Mouse (Mus musculus) brain, adult 2 months (tissue): ENCODE data around the gene Plpp3.

Experiments used
- DNase-seq: peaks from one replicate; pipeline ENCODE4 v3.0.0; 2011; ENCODE audit warnings: low read depth, low spot score

Plpp3 gene

GRCm38 (mm10) chr4:105215726-105216410, 58.7 kb downstream of the Plpp3 start:
- no peak for DNase-seq

- no peak for DNase-seq
Measured at GRCm38 (mm10) chr4:105218202-105218601, 61.1 kb downstream of the Plpp3 start.

- DNase-seq: no peak
Measured at GRCm38 (mm10) chr4:105219316-105219715, 62.2 kb downstream of the Plpp3 start.

GRCm38 (mm10) chr4:105220849-105221248, 63.7 kb downstream of the Plpp3 start:
- no peak for DNase-seq

- DNase-seq: no peak
Measured at GRCm38 (mm10) chr4:105221256-105221840, 64.2 kb downstream of the Plpp3 start.

- no peak for DNase-seq
Measured at GRCm38 (mm10) chr4:105223101-105223924, 66.2 kb downstream of the Plpp3 start.

GRCm38 (mm10) chr4:105223925-105224300, 66.8 kb downstream of the Plpp3 start:
- no peak for DNase-seq

GRCm38 (mm10) chr4:105225512-105225911, 68.4 kb downstream of the Plpp3 start:
- peak; percentile 87 for DNase-seq

GRCm38 (mm10) chr4:105226351-105226750, 69.2 kb downstream of the Plpp3 start:
- DNase-seq: peak; percentile 55

- no peak for DNase-seq
Measured at GRCm38 (mm10) chr4:105230127-105230526, 73.0 kb downstream of the Plpp3 start.

GRCm38 (mm10) chr4:105240233-105240632, 83.1 kb downstream of the Plpp3 start:
- DNase-seq: no peak

GRCm38 (mm10) chr4:105244931-105245330, 87.8 kb downstream of the Plpp3 start:
- no peak for DNase-seq

- peak; percentile 84 for DNase-seq
Measured at GRCm38 (mm10) chr4:105245479-105245944, 88.4 kb downstream of the Plpp3 start.

GRCm38 (mm10) chr4:105246331-105246730, 89.2 kb downstream of the Plpp3 start:
- DNase-seq: no peak

GRCm38 (mm10) chr4:105248161-105248560, 91.0 kb downstream of the Plpp3 start:
- DNase-seq: no peak

GRCm38 (mm10) chr4:105249283-105249682, 92.1 kb downstream of the Plpp3 start:
- DNase-seq: no peak

- no peak for DNase-seq
Measured at GRCm38 (mm10) chr4:105250946-105251345, 93.8 kb downstream of the Plpp3 start.

- DNase-seq: no peak
Measured at GRCm38 (mm10) chr4:105252044-105252443, 94.9 kb downstream of the Plpp3 start.

GRCm38 (mm10) chr4:105252571-105253200, 95.5 kb downstream of the Plpp3 start:
- no peak for DNase-seq

GRCm38 (mm10) chr4:105253453-105254341, 96.5 kb downstream of the Plpp3 start:
- DNase-seq: peak; percentile 18

- no peak for DNase-seq
Measured at GRCm38 (mm10) chr4:105254365-105254764, 97.2 kb downstream of the Plpp3 start.
